Mouse (Mus musculus) forebrain, embryonic 13.5 days (tissue): ENCODE results near the gene Acox1. TPM values are rescaled to one million over a fixed set of nuclear protein-coding genes. Genes with fewer than 3 reads are reported as not detected.

Source experiments
- ATAC-seq: fragments of 200-750 bp; cut with Nextera tagmentation; 2 replicates; pipeline ENCODE4 v1.8.0; 2017
- H3K27ac ChIP-seq: fragments of 300-500 bp; sonication (generic); 2 replicates; pipeline ENCODE4 v1.5.1; 2015; ENCODE audit warnings: inconsistent platforms, mild to moderate bottlenecking, moderate library complexity
- H3K27me3 ChIP-seq: fragments of 300-500 bp; sonication (generic); 2 replicates; pipeline ENCODE4 v1.6.1; 2015; ENCODE audit warnings: mild to moderate bottlenecking, inconsistent platforms
- H3K36me3 ChIP-seq: fragments of 300-500 bp; sonication (generic); 2 replicates; pipeline ENCODE4 v1.6.1; 2015; ENCODE audit warnings: mild to moderate bottlenecking, inconsistent platforms; ENCODE audit not compliant: poor library complexity, severe bottlenecking
- H3K4me1 ChIP-seq: fragments of 300-500 bp; sonication (generic); 2 replicates; pipeline ENCODE4 v1.6.1; 2015; ENCODE audit warnings: inconsistent platforms
- H3K4me2 ChIP-seq: fragments of 300-500 bp; sonication (generic); 2 replicates; pipeline ENCODE4 v1.6.1; 2015; ENCODE audit warnings: inconsistent platforms, mild to moderate bottlenecking, moderate library complexity
- H3K4me3 ChIP-seq: fragments of 300-500 bp; sonication (generic); 2 replicates; pipeline ENCODE4 v1.5.1; 2015; ENCODE audit warnings: mild to moderate bottlenecking, inconsistent platforms
- H3K9ac ChIP-seq: fragments of 300-500 bp; sonication (generic); 2 replicates; pipeline ENCODE4 v1.6.1; 2015; ENCODE audit warnings: mild to moderate bottlenecking, inconsistent platforms
- H3K9me3 ChIP-seq: fragments of 300-500 bp; sonication (generic); replicated peaks from 2 replicates; pipeline ENCODE4 v1.6.1; 2016; ENCODE audit warnings: inconsistent platforms
- whole genome bisulfite sequencing: fragments of 180-500 bp; shearing (Covaris S2); methylation state at CpG from one replicate; pipeline ENCODE4 v1.1.7; 2015; 5-methylcytosine and 5-hydroxymethylcytosine counted together
- polyA plus RNA-seq: library from polyadenylated mRNA; unstranded; fragments of >200 nt; fragmentation: Nextera tagmentation; extraction: Ambion mirVana; gene quantifications from 2 replicates; pipeline ENCODE4 v1.2.1, GENCODE M21; 2015

Acox1 gene
- polyA plus RNA-seq, 1 experiment from 2014 or later = 35.0 TPM

DNA sequence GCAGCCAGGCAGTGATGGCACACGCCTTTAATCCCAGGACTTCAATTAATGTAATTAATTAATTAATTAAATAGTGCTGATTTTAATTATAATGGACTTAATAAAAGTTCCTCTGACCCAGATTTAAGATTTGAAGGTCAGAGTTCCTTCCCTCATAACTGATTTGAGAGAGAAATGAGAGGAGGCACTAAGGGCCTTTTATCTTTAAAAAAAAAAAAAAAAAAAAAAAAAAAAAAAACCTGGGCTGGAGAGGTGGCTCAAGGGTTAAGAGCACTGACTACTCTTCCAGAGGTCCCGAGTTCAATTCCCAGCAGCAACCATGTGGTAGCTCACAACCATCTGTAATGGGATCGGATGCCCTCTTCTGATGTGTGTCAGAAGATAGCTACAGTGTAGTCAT, 9.8 kb upstream of the Acox1 start:
- no peak overlapping the region for H3K4me2 ChIP-seq
- WGBS = 96% methylated on average over 3 of the region's 3 CpGs
- H3K4me1 ChIP-seq = no peaks in the 10 kb centered on the region
- ATAC-seq = no peak
- H3K36me3 ChIP-seq = peaks cover 34% of the 10 kb centered on the region
- no peak overlapping the region for H3K4me3 ChIP-seq
- no peaks in the 10 kb centered on the region for H3K9me3 ChIP-seq
- no peaks in the 10 kb centered on the region for H3K27me3 ChIP-seq
- H3K9ac ChIP-seq = no peak overlapping the region
- no peak overlapping the region for H3K27ac ChIP-seq

DNA sequence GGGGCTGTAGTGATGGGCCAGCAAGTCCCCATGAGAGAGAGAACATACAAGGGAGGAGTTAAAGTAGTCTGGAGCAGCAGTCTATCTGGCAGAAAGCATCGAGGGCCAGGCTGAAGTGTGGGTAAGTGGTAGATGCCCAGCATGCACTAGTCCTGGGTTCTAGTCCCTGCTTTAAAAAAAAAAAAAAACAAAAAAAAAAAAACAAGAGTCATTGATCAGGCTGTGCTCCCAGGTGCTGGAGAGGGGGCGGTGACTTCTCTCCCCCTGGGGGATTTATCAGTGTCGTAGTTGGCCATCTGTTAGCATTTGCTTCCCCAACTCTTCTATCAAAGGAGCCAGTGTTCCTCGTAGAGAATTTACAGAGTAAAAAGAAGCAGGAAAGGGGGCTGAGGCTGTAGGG, 7.8 kb upstream of the Acox1 start:
- Histone ChIP-seq H3K9ac (no peak overlapping the region), H3K4me1 (no peaks in the 10 kb centered on the region), H3K27ac (no peak overlapping the region), H3K4me3 (no peak overlapping the region), H3K27me3 (no peaks in the 10 kb centered on the region), H3K4me2 (no peak overlapping the region), H3K36me3 (peaks cover 33% of the 10 kb centered on the region), H3K9me3 (no peaks in the 10 kb centered on the region; the same call in 1 of the 2 replicates)
- ATAC-seq = no peak
- 88% methylated on average over 4 of the region's 4 CpGs for WGBS

GRCm38 (mm10) chr11:116203150-116203549, 4.3 kb upstream of the Acox1 start:
- H3K9ac ChIP-seq = no peak overlapping the region
- H3K4me2 ChIP-seq = no peak overlapping the region
- ATAC-seq = no peak
- no peak overlapping the region for H3K27ac ChIP-seq
- peaks cover 6% of the 10 kb centered on the region for H3K4me1 ChIP-seq
- H3K9me3 ChIP-seq = no peaks in the 10 kb centered on the region; the same call in 1 of the 2 replicates
- no peaks in the 10 kb centered on the region for H3K27me3 ChIP-seq
- WGBS = 90% methylated on average over 3 of the region's 3 CpGs
- H3K4me3 ChIP-seq = no peak overlapping the region
- peaks cover 31% of the 10 kb centered on the region for H3K36me3 ChIP-seq

DNA sequence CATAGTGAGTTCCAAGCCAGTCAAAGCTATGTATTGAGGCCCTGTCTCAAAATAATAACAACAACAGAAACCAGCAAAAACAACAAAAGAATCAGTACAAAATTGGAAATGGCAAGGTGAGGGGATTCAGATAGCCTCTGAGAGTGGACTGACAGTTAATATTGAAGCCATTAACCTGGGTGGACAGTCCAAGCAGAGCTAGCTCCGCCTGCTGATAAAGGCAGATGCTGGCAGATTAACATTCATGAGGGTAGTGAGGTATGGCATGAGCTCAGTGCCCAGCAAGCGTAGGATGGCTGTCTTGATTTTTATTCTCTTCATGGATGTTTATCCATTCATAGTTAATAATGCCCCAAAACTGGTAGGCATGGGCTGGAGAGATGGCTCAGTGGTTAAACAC, 2.3 kb upstream of the Acox1 start:
- H3K9ac ChIP-seq = no peak overlapping the region
- H3K9me3 ChIP-seq = no peaks in the 10 kb centered on the region; the same call in 1 of the 2 replicates
- no peak overlapping the region for H3K4me2 ChIP-seq
- ATAC-seq = no peak
- H3K27ac ChIP-seq = no peak overlapping the region
- WGBS = 81% methylated on average over 2 of the region's 2 CpGs
- H3K4me1 ChIP-seq = peaks cover 19% of the 10 kb centered on the region
- H3K27me3 ChIP-seq = no peaks in the 10 kb centered on the region
- H3K36me3 ChIP-seq = peaks cover 22% of the 10 kb centered on the region
- no peak overlapping the region for H3K4me3 ChIP-seq

GRCm38 (mm10) chr11:116198132-116198531, 713 bp downstream of the Acox1 start:
- no peaks in the 10 kb centered on the region for H3K27me3 ChIP-seq
- H3K9me3 ChIP-seq = no peaks in the 10 kb centered on the region
- peaks cover 19% of the 10 kb centered on the region for H3K4me1 ChIP-seq
- peaks cover 17% of the 10 kb centered on the region; the same call in 1 of the 2 replicates for H3K36me3 ChIP-seq
- 25% methylated on average over 13 of the region's 13 CpGs for WGBS
- no peak for ATAC-seq
- peak overlapping the region; percentile 95 for H3K27ac ChIP-seq
- peak overlapping the region; percentile 69 for H3K4me2 ChIP-seq
- peak overlapping the region; percentile 69 for H3K4me3 ChIP-seq
- H3K9ac ChIP-seq = peak overlapping the region; percentile 86

- H3K36me3 ChIP-seq = peaks cover 17% of the 10 kb centered on the region; the same call in 1 of the 2 replicates
- no peak for ATAC-seq
- H3K27me3 ChIP-seq = no peaks in the 10 kb centered on the region
- no peak overlapping the region for H3K27ac ChIP-seq
- H3K4me3 ChIP-seq = peak overlapping the region; percentile 69
- peaks cover 19% of the 10 kb centered on the region for H3K4me1 ChIP-seq
- H3K9me3 ChIP-seq = no peaks in the 10 kb centered on the region
- H3K4me2 ChIP-seq = peak overlapping the region; percentile 69
- no peak overlapping the region; the same call in 1 of the 2 replicates for H3K9ac ChIP-seq
- WGBS = 91% methylated on average over 6 of the region's 6 CpGs
Measured at GRCm38 (mm10) chr11:116197584-116197906, 1.3 kb downstream of the Acox1 start.

DNA sequence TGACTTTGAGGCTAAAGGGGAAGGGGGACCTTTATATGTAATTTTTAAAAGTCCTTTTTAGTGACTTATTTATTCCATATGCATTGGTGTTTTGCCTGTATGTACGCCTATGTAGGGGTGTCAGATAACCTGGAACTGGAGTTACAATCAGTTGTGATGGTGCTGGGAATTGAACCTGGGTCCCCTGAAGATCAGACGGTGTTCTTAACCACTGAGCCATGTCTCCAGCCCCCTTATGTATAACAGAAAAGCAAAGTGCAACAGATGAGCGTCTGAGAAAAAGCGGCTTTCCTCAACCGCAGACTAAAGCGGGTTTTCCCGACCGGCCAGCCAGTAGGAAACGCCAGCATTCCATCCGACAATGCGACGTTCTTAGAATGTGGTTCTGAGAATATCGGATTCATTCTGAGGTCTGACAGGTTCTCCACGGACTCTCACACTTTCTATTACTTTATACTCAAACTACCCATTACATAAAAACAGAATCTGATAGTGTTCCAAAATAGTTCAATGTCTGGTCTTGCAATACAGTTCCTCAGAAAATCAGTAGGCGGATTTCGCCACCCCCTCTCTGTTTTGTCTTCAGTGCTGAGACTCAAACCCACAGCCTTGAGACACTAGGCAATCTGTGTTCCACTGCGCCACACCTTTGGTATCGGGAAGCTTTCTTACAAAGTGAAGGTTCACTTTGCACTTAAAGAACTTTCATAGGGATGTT, 1.8 kb downstream of the Acox1 start:
- no peaks in the 10 kb centered on the region for H3K27me3 ChIP-seq
- no peak overlapping the region for H3K4me3 ChIP-seq
- H3K9me3 ChIP-seq = no peaks in the 10 kb centered on the region
- WGBS = 95% methylated on average over 18 of the region's 18 CpGs
- 0 out of 2 replicates have a peak overlapping the region, but pooled peaks have one; percentile 69 for H3K4me2 ChIP-seq
- no peak overlapping the region for H3K27ac ChIP-seq
- H3K9ac ChIP-seq = no peak overlapping the region
- peaks cover 17% of the 10 kb centered on the region; the same call in 1 of the 2 replicates for H3K36me3 ChIP-seq
- peaks cover 19% of the 10 kb centered on the region for H3K4me1 ChIP-seq
- ATAC-seq = no peak

DNA sequence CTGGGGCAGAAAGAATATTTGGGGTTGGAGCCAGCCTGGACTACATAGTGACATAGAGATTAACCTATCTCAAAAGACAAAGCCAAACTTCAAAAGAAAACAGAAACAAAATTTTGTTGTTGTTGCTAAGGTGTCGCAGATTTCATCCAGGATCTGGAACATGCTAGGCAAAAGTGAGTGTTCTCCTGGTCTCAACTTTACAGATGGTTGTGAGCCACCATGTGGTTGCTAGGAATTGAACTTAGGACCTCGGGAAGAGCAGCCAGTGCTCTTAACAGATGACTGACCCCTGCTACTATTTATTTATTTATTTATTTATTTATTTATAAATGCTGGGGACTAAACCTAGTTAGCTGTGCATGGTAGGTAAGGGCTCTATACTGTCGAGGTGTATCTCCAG, 2.5 kb downstream of the Acox1 start:
- no peaks in the 10 kb centered on the region for H3K9me3 ChIP-seq
- H3K4me3 ChIP-seq = no peak overlapping the region
- no peak overlapping the region for H3K9ac ChIP-seq
- H3K27ac ChIP-seq = no peak overlapping the region
- no peaks in the 10 kb centered on the region for H3K27me3 ChIP-seq
- H3K4me1 ChIP-seq = peaks cover 19% of the 10 kb centered on the region
- peaks cover 18% of the 10 kb centered on the region; the same call in 1 of the 2 replicates for H3K36me3 ChIP-seq
- WGBS = 81% methylated on average over 3 of the region's 3 CpGs
- no peak for ATAC-seq
- no peak overlapping the region for H3K4me2 ChIP-seq

DNA sequence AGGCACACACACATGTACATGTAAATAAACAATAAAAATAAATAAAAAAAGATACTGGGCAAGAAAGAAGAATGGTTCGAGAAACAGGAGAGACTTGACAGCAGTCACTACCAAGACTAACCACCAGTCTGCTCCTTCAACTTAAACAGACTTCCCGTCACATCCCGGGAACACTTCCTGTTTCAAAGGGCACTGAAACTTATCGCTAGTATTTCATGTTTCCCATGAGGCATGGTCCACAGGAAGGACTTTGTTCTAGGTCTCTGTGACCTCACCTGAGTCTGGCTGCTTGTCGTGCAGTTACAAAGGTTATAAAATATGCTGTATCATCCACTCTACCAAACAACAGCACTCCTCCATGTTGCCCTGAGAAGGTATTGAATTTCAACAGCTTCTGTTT, 3.6 kb downstream of the Acox1 start:
- no peaks in the 10 kb centered on the region for H3K27me3 ChIP-seq
- H3K4me3 ChIP-seq = no peak overlapping the region
- no peaks in the 10 kb centered on the region for H3K9me3 ChIP-seq
- ATAC-seq = no peak
- WGBS = 85% methylated on average over 5 of the region's 5 CpGs
- no peak overlapping the region for H3K9ac ChIP-seq
- no peak overlapping the region for H3K27ac ChIP-seq
- peaks cover 19% of the 10 kb centered on the region for H3K4me1 ChIP-seq
- peaks cover 27% of the 10 kb centered on the region for H3K36me3 ChIP-seq
- no peak overlapping the region for H3K4me2 ChIP-seq

- no peak overlapping the region for H3K27ac ChIP-seq
- H3K36me3 ChIP-seq = peaks cover 32% of the 10 kb centered on the region
- no peaks in the 10 kb centered on the region for H3K9me3 ChIP-seq
- no peak for ATAC-seq
- peaks cover 17% of the 10 kb centered on the region for H3K4me1 ChIP-seq
- H3K9ac ChIP-seq = no peak overlapping the region
- H3K4me3 ChIP-seq = no peak overlapping the region
- 95% methylated on average over 8 of the region's 8 CpGs for whole genome bisulfite sequencing
- no peak overlapping the region for H3K4me2 ChIP-seq
- H3K27me3 ChIP-seq = no peaks in the 10 kb centered on the region
Measured at GRCm38 (mm10) chr11:116194619-116195018, 4.2 kb downstream of the Acox1 start.

GRCm38 (mm10) chr11:116187226-116187930, 11.5 kb downstream of the Acox1 start:
- H3K9me3 ChIP-seq = no peaks in the 10 kb centered on the region
- H3K27me3 ChIP-seq = no peaks in the 10 kb centered on the region
- H3K4me2 ChIP-seq = no peak overlapping the region
- 43% methylated on average over 11 of the region's 11 CpGs for WGBS
- peaks cover 61% of the 10 kb centered on the region for H3K36me3 ChIP-seq
- H3K27ac ChIP-seq = no peak overlapping the region
- peaks cover 21% of the 10 kb centered on the region for H3K4me1 ChIP-seq
- no peak overlapping the region for H3K4me3 ChIP-seq
- ATAC-seq = no peak
- no peak overlapping the region for H3K9ac ChIP-seq

DNA sequence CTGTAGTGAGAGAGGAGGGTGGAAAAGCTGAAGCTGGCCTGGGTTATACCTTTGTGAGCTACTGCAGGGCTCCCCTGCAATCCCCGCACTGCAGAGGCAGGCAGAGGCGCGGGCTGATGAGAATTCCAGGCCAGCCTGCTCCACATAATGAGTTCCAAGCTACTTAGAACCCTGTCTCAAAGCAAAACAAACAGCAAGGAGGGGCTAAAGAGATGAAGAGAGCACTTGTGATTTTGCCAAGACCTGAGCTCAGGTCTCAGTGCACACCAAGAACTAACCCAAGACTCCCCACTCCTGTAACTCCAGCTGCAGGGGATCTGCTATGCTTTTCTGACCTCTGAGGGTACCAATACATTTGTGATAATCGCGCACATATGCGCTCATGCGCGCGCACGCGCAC, 12.5 kb downstream of the Acox1 start:
- Histone ChIP-seq H3K27me3 (no peaks in the 10 kb centered on the region), H3K27ac (no peak overlapping the region), H3K9me3 (no peaks in the 10 kb centered on the region), H3K36me3 (peaks cover 70% of the 10 kb centered on the region), H3K4me1 (peaks cover 21% of the 10 kb centered on the region), H3K4me3 (no peak overlapping the region), H3K4me2 (no peak overlapping the region), H3K9ac (no peak overlapping the region)
- 84% methylated on average over 11 of the region's 11 CpGs for WGBS
- ATAC-seq = no peak
